Mouse (Mus musculus) 416B (cell line): Measurements from ENCODE around the gene Carmil2.
A peak's percentile ranks its signal among the peaks of the same experiment; 100 is the strongest.

Source experiments
- DNase-seq: peaks from one replicate; pipeline ENCODE4 v3.0.0; 2011; ENCODE audit warnings: low read depth

Gene Carmil2

DNA sequence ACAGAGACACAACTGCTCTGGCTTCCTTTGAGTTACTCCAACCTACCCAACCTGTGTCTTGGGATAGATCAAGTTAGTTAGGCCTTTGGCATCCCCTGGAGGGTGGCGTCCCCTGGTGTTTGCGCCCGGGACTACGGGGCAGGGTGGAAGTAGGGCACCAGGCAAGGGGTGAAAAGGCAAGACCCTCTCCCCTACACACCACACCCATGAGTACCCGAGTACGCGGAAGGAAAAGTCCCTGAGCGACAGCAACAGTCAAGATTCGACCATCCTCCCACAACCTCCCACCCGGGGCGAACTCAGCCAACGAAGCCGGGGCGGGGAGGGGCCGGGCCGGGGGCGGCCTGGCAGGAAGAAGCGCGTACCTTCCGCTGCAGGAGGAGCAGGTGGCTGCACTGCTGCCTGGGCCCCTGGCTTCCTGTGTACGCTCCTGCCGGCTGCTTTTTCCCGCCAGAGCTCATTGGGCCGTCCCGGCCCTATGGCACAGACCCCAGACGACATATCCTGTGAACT lies at the start of gene Carmil2:
Carmil2 (plus strand) TSS at position 479 of the 513 bp plus-strand sequence.
- peak; percentile 66 for DNase-seq

DNA sequence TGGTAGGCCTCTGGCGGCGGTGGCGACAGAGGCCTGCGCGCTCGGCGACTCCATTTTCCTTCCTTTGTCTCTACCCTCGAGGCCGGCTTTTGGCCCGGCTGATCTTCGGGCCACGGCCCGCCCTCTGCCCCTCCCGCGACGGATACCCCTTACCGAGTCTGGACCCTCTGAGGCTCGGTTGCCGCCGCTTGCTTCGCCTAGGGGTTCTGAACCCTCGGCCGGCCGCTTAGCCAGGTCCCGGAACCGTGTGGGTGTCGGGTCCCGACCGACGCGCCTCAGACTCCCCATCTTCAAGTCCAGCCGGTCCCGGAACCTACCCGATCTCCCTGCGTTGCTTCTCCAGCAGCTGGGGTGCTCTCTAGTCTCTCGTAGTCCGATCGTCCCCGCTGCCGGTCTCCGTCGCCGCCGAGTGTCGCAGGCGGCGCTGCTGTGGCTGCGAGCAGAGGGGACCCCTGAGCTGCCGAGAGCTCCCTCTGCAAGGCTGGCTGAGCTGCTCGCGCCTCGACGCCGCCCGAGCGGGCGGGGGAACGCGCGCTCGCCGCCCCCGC lies 49.0 kb upstream of the Carmil2 start, which contains the start of gene Agrp:
Agrp (minus strand) TSS at position 431 of the 548 bp plus-strand sequence.
- DNase-seq = no peak

DNA sequence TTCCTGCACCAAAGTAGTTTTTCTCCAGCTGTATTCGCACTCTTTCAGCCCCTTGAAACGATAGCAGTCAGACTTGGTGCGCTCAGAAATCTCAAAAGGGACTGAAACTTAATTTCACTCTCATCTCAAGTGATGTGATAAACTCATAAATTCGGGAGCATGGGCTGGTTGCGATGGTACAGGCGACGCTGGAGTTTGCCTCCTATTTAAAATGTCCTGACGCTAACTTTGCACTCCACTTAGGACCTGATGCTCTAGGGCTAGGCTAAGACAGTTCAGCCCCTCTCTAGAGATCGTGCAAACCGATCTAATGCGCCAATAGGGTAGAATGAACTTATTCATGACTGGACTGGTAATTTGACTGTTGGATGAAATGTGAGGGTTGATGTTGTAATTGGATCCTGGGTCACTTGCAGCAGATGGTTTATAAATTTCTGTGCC lies 48.5 kb upstream of the Carmil2 start:
- peak; percentile 81 for DNase-seq

DNA sequence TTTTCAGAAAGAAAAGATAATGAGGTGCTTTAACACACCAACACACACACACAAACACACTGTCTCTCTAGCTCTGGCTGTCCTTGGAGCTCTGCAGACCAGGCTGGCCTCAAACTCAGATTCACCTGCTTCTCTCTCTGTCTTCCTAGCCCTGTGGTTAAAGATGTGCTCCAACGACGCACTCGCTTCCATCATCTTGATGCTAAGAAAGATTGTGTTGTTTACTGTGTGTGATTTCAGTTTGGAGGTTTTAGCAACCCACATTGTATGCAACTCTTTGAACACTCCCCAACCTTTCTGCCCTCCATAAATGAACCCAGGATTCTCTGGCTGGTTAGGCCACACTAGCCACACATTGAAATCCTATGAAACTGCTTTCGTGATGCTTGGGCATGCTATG lies 47.6 kb upstream of the Carmil2 start:
- DNase-seq = no peak

DNA sequence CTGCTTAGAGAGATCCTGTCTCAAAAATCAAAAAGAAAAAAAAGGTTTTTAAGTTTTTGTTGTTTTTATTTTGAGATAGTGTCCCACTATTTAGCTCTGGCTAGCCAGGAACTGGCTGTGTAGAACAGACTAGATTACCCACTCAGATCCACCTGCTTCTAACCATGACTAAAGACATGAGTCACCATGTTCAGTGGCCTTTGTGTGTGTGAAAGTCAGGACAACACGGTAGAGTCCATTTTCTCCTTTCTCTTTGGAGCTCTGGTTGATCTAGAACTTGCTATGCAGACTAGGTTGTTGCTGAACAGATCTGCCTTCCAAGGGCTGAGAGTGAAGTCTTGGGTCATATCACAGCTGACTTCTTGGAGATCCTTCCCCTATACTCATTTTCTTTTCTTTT lies 46.2 kb upstream of the Carmil2 start:
- peak; percentile 64 for DNase-seq

DNA sequence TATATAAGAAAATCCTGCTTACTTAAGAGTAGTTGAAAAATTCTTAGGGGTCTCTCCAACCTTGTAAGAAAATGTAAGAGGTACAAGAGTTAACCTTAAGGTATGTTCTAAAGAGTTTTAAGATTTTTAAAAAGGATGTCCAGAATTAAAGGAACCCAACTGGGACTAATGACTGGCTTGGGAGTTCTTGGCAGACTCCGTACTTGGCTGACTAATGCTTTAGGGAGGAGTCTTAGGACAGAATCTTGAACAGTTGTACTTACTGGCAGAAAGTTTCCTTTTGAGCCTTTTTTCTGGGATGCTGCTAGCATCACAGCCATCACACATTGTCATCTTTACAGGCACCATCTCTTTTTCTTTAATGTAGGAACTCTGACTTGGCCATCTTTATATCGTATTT lies 45.6 kb upstream of the Carmil2 start:
- no peak for DNase-seq

DNA sequence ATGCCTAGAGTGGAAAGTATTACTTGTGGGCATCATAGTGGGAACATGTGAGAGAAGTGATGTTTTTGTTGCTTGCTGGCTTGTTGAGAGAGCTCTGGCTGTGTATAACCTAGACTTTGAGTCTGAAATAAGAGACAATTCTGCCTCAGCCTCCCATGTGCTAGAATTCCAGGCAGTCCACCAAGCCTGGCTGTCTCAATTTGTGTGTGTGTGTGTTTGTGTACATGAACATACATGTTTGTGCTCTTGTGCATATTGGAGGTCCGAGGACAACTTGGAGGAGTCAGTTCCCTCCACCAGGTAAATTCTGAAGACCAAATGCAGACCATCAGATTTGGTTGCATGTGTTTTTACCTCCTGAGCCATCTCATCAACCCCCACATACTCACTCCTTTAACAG lies 40.9 kb upstream of the Carmil2 start:
- no peak for DNase-seq

DNA sequence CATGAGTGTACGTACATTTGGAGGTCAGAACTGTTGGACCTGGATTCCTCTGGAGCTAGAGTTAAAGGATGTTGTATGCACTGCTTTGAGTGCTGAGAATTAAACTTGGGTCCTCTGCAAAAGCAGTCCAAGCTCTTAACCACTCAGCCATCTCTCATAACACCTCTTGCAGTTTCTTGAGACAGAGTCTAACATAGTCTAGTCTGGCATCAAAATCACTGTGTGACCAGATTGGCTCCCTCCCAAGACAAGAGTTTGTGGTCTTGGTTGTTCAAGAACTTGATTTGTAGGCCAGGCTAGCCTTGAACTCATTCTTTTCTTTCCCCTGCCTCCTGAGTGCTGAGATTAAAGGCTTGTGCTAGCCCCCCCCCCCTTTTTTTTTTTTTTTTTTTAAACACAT lies 37.1 kb upstream of the Carmil2 start:
- DNase-seq = peak; percentile 34

DNA sequence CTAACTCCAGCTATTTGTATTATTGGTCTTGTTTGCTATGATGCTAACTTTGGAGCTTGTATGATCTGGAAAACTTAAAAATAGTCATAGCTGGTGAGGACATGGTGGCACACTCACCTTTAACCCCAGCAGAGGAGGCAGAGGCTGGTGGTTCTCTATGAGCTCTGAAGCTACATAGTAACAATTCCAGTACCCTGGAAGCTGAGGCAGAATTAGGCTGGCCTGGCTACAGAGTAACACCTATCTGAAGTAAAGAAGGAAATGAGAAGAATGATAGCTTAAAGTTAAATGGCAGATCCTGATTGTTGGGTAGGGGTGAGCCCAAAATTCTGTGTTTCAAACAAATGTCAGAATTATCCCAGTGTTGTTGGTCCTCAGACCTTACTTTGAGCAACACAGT lies 28.4 kb upstream of the Carmil2 start:
- no peak for DNase-seq

DNA sequence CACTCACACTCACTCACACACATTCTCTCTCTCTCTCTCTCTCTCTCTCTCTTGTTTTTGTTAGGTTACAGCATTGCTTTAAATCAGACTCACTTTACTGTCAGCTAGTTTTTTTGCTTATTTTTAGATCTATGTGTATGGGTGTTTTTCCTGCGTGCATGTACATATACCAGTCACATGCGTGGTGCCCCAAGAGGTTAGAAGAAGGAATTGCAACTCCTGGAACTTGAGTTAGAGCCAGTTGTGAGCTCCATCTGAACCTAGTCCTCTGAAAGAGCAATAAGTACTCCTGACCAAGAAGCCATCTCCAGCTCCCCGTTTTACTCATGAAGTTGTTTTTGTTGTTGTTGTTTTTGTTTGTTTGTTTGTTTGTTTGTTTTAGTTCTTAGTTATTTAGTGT lies 24.9 kb upstream of the Carmil2 start:
- DNase-seq = peak; percentile 53

DNA sequence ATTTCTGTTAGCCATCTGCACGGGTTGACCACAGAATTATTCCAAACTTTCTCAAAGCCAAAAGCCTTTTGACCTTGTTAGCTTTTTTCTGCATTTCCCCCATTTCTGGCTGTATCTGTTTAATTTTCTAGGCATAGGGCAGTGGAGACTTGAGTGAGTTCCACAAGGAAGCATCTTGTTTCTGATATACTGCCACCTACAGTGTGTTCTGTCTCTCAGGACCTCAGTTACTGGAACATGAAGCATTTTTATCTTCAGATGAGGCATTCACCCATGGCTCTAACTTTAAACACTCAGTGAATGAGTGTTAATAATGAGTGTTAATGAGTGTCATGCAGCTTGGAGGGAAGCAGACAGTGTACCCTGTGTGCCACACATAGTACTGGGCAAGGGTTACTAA lies 8.2 kb upstream of the Carmil2 start:
- peak; percentile 23 for DNase-seq

DNA sequence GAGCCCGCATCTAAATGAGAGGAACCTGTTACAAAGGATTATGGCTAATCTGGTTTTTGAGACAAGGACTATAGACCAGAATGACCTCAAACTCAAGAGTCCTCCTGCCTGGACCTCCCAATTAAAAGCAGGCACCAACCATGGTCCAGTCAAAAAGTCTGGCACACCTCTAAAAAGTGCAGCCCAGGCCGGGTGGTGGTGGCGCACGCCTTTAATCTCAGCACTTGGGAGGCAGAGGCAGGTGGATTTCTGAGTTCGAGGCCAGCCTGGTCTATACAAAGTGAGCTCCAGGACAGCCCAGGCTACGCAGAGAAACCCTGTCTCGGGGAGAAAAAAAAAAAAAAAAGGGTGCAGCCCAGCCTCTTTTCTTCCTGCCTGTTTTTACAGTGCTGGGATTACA lies 749 bp upstream of the Carmil2 start:
- DNase-seq = no peak

DNA sequence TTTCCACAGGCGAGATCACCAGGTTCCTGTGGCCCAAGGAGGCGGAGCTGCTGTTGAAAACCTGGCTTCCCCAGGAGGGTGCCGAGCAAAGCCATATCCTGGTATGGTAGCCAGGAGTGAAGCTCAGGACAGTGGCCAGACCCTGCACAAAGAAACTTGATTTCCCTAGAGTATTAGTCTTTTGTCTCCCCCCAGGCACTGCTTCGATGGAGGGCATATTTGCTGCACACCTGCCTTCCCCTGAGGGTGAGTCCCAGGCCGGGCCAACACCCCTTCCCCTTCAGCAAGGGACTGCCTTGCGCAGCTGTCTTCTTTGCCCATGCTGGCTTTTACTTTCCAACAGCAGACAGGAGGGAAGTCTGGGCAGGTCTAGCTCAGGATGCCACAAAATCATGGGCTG lies 477 bp downstream of the Carmil2 start:
- DNase-seq = no peak

DNA sequence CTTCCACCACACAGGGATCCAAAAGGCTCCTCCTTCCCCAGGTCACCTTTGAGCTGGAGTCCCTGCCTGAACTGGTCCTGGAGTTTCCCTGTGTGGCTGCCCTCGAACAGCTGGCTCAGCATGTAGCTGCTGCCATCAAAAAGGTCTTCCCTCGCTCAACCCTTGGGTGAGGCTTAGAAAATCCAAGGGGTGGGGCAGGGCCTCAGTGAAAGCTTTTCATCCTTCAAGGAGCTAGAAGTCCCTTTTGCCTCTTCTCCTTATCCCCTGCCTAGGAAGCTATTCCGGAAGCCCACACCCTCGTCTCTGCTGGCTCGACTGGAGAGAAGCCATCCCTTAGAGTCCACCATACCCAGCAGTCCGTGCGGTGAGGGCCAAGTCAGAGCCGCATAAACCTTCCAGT lies 1.4 kb downstream of the Carmil2 start:
- no peak for DNase-seq

DNA sequence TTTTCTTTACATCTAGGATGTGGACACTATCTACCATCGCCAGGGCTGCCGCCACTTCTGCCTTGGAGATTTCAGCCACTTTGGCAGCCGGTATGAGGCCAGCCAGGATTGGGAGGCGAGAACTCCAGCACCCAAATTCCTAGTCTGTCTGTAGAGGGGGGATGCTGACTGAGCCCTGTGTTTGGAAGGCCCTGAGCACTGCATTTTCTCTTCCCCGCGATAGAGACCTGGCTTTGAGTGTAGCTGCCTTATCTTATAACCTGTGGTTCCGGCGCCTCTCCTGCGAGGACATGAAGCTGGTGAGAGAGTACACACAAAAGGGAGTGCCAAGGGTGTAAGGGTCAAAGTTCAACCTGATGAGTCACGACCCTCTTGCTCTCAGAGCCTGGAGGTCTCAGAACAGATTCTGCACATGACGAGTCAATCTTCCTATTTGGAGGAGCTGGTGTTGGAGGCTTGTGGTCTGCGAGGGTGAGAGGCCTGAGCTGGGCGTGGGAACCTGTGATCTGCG lies 2.2 kb downstream of the Carmil2 start:
- DNase-seq = peak; percentile 16

DNA sequence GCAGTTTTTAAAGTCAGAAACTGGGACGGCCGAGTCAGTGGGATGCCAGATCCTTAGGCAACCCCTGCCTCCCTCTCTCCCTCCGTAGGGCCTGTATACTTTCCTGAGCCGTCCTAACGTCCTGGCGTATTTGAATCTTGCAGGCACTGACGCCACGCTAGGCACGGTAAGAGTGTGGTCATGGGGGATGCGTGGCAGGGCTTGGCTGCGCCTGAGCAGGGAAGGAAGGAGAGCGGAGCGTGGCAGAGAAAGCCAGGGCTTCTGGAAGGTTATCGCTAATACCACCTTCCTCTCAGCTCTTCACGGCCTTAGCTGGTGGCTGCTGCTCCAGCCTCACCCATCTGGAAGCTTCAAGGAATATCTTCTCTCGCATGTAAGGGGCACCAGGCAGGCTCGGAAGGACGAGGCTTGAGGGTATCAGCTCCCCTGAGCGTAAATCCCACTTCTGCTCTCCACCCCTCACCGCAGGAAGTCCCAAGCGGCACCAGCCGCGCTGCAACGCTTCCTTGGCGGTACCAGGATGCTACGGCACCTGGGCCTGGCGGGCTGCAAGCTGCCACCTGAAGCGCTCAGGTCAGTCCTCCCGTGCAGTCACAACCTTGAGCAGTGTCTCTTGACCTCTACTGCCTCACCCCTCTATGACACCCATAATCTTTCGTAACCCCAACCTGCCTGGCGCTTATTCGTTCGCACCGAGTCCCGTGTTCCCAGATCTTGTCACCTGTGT lies 3.3 kb downstream of the Carmil2 start:
- no peak for DNase-seq

DNA sequence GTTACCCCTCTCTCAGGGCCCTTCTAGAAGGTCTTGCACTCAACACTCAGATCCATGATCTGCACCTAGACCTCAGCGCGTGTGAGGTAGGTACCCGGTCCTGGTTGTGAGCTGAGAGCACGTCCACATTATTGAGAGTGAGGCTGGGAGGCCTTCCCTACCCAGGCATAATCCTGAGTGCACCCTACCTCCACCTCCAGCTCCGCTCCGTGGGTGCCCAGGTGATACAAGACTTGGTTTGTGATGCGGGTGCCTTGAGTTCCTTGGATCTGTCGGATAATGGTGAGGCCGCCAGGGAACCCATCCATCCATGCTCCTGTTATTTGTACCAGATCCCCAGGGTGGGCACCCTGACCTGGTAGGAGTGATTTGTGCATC lies 3.9 kb downstream of the Carmil2 start:
- no peak for DNase-seq

DNA sequence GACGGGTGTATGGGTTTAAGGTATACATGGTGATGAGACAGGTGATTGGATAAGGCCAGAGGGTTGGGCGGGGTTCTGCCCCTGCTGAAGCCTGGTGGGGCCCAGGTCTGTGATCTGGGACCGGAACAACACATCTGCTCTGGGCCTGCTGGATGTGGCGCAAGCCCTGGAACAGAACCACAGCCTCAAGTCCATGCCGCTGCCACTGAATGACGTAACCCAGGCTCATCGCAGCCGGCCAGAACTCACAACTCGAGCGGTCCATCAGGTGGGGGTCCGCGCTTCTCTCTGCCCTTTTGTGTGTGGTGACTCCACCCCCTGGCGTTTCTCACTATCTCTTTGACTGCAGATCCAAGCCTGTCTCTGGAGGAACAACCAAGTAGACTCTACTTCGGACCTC lies 4.9 kb downstream of the Carmil2 start:
- peak; percentile 32 for DNase-seq

DNA sequence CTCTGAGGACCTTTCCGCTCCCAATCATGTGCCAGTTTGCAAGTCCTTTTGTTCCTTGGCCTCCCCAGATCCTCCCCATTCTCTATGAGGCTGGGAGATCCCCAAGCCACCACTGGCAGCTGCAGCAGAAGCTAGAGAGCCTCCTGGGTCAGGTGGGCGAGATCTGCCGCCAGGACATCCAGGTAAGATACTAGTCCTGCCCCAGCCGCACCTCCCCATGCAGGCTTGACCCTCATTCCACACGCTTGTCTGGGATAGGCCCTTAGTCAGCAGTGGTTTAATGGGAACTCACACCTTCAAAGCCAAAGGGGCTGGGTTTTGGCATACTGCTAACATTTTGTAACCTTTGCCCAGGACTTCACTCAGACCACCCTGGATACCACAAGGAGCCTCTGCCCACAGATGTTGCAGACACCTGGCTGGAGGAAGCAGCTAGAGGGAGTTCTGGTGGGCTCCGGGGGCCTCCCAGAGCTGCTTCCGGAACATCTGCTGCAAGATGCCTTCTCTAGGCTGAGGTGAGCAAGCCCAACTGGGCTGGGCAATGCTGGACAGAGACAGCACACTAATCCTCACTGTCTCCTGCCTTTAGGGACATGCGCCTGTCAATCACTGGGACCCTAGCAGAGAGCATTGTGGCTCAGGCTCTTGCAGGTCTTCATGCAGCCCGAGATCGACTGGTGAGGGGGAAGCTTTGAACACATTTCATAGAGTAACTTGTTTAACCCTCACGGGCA lies 6.5 kb downstream of the Carmil2 start:
- DNase-seq = no peak

DNA sequence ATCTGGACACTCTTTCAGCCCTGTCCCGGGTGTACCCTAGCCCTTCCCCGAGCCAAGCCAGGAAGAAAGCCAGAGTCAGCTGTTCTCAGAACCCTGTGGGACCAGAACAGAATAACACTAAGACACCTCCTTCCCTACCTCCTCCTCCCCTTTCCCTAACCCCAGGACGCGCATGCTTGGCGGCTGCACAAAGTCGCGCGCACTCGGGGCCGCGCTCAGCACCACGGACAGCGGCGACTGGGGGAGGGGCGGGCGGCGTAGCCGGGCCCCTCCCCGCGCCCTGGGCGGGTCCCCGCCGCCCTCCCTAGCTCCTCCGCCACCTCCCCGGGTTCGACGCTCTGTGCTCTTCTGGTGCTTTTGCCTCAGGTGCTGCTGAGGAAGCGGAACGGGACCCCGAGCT lies 7.6 kb downstream of the Carmil2 start:
- no peak for DNase-seq

DNA sequence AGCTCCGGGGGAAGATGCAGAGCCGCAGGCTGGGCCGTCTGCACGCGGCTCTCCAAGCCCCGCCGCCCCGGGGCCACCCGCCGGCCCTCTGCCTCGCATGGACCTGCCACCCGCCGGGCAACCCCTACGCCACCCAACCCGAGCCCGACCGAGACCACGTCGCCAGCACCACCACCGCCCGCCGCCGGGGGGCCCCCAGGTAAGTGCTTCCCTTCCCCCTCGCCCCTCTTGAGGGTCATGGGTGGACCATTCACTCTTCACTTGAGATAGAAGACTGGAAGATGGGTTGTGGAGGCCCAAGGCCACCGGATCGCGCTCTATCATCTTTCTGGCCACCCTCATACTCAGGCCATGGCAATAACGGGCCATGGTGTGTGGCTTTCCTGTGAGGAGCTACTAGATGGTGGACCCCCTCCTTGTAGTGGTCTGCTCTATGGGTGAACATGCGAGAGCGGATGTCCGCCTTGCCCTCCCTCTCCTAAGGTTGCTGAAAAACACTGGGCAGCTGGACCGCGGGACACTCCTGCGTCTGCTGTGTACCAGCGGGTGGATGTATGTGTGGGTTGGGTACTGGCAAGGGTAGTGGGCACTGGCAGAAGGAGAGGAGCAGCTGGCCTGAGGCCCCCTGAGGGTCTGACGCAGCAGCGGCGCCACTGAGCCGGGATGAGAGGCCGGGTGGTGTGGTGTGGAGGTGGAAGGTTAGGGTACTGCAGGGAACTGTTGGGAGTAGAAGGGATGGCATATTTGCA lies 8.2 kb downstream of the Carmil2 start:
- no peak for DNase-seq
